Mouse (Mus musculus) heart, adult 2 months (tissue): Measurements from ENCODE around the gene Ppard.

ENCODE experiments used
- CTCF ChIP-seq: fragments of 200-600 bp; IDR thresholded peaks from 2 replicates; pipeline ENCODE4 v1.8.1; 2022; ENCODE audit warnings: antibody characterized with exemption, mild to moderate bottlenecking, moderate library complexity
- POLR2A ChIP-seq: fragments of 200-500 bp; IDR thresholded peaks from 2 replicates; pipeline ENCODE4 v1.6.1; 2011; ENCODE audit warnings: mild to moderate bottlenecking, low read depth, low read length, control low read depth; ENCODE audit not compliant: insufficient read depth

GRCm38 (mm10) chr17:28211921-28212341, 20.6 kb upstream of the Ppard start:
- no peak for TF ChIP-seq CTCF
- no peak for TF ChIP-seq POLR2A
